Mouse (Mus musculus): ENCODE data around the gene Hpse2.
"Not testable (repeated sequence)": the region's sequence is repeated elsewhere in the genome, so short reads cannot be mapped to it uniquely, and the experiment has no call there.

Gene Hpse2

GRCm38 (mm10) chr19:43388017-43388904 is at the start of gene Hpse2:
Hpse2 (minus strand) TSS chr19:43388355.
- DNase-seq (ENCODE audit: low spot score in 2 of 2): no peak

GRCm38 (mm10) chr19:43427446-43428224 is 39.5 kb upstream of the Hpse2 start:
- no peak for DNase-seq (ENCODE audit: low spot score in 2 of 2)

DNA sequence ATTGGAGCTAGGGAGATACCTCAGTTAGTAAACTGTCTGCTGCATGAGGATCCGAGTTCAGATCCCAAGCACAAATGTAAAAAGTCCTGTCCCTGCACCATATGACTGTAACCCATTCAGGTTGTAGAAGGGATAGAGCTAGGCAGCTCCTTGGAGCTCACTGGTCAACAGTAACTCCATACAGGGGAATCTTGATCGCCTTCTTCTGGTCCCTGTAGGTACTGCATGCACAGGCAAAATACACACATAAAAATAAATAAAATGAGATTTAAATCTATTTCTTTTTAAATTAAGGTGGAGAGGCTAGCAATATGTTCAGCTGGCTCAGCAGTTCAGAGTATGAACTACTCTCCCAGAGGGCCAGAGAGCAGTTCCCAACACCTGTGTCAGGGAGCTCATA is 35.9 kb upstream of the Hpse2 start:
- no peak for DNase-seq (ENCODE audit: low spot score in 2 of 2)

GRCm38 (mm10) chr19:43420506-43420905 is 32.4 kb upstream of the Hpse2 start:
- DNase-seq (ENCODE audit: low spot score in 2 of 2): no peak

- DNase-seq (ENCODE audit: low spot score in 2 of 2): no peak
These were observed 27.4 kb upstream of the Hpse2 start for GRCm38 (mm10) chr19:43415565-43415964.

DNA sequence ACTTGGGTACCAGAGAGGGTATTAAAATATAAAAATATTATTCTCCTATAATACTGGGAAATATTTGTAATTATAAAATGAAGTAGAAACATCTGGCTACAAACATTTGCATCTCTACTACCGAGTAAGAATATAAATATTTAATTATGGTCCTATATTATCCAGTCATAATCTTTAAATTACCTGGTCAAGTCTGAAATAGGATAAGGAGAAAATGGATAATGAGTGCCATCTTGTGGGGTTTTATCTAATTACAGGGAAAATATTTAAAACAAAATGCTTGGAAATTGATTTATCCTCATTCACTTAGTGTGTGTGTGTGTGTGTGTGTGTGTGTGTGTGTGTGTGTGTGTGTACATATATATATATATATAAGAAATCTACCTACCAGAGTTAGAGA is 19.0 kb upstream of the Hpse2 start:
- DNase-seq (ENCODE audit: low spot score in 2 of 2): no peak

GRCm38 (mm10) chr19:43396327-43396726 is 8.2 kb upstream of the Hpse2 start:
- peak in 1 of 2 experiments; percentile 27 for DNase-seq (ENCODE audit: low spot score in 2 of 2)

DNA sequence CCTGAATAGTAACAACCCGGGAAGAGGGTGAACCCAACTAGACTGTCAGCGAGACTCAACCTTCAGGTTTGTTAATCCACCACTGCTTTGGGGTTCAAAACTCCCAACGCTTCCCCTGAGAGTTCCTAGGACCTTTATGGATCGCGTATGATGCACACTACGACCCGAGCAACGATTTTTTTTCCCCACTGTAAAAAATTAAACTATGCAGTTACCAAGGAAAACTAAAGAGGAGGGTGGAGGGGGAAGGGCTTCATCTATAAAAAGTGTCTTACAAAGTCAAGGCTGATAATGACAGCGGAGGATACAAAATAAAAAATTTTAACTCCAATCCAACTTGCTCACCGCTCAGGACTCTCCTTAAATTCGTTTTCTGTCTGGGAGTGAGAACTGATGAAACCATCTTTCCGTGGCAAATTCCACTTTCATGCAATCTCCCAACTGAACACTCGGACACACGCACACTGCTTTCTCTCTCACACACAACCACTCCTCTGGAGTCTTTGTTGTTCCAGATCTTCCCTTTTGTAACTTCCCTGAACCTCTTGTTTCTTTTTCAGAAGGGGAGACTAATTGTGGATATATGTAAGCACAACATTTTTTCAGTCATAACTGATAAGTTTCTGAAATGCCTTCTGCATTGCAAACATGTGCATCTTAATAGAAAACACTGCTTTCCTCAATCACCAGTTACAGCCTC is 934 bp downstream of the Hpse2 start:
- DNase-seq (ENCODE audit: low spot score in 2 of 2): no peak

DNA sequence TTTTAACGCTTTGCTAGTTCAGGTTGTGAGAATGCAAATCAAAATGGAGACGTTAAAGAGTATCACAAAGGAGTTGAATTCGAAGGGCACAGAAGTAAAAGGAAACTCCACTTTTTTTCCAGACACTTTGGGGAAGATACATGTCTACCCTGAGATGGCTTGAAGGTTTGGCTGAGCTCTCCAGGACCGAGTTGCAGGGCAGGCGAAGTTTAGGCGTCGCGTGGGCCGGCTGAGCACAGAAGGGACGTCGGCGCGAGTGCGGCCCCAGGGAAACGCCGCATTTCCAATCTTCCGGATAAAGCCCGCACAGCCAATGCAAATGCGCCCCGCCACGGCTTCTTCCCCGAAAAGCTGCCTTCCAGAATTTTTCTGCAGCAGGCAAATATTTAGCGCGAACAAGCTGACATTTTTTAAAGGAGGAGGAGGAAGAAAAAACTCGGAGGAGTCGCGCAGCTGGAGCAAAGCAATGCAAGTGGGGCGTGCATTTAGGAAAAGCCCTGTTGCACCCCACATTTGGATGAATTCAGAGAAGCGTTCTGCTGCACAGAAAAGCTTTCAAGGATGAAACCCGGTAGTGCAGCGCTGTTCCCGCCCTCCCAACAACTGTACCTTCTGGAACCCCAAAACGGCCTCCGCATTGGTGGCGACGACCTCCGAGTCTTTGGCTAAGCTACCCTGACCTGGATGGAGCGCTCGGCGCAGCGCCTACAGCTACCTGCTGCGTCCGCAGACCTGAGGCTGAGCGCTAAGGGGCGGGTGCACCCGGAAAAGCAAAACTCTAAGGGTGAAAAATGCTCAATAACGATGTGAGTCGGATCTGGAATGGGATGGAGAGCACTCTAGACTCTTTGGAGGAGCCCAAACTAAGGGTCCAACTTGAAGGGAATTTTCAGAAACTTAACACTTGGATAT is 1.9 kb downstream of the Hpse2 start:
- no peak for DNase-seq (ENCODE audit: low spot score in 2 of 2)

- no peak for DNase-seq (ENCODE audit: low spot score in 2 of 2)
These were observed 2.7 kb downstream of the Hpse2 start for GRCm38 (mm10) chr19:43385451-43385850.

GRCm38 (mm10) chr19:43384978-43385431 is 3.1 kb downstream of the Hpse2 start:
- peak in 1 of 2 experiments; percentile 4 for DNase-seq (ENCODE audit: low spot score in 2 of 2)

- no peak for DNase-seq (ENCODE audit: low spot score in 2 of 2)
These were observed 3.7 kb downstream of the Hpse2 start for GRCm38 (mm10) chr19:43384346-43384977.

GRCm38 (mm10) chr19:43358830-43359229 is 29.3 kb downstream of the Hpse2 start:
- DNase-seq (ENCODE audit: low spot score in 2 of 2): no peak

DNA sequence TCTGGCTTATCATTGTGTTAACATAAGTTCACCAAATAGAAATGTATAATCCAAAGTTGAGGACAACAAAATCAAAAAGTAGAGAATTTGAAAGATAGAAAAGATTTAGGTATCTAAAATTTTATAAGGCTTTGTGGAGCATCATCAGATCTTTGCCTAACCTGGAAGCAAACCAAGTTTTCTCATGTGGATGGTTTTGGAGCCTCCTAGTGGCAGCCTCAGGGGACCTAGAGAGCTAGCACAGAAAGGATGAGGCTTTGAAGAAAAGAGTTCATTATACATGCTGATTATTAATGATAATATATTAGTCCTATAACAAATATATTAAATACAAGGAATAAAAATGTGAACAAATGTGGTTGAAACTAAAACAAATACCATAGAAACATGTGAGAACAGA is 77.0 kb downstream of the Hpse2 start:
- no peak for DNase-seq (ENCODE audit: low spot score in 2 of 2)

GRCm38 (mm10) chr19:43306756-43307155 is 81.4 kb downstream of the Hpse2 start:
- DNase-seq (ENCODE audit: low spot score in 2 of 2): no peak

GRCm38 (mm10) chr19:43281336-43281735 is 106.8 kb downstream of the Hpse2 start:
- not testable (repeated sequence) for DNase-seq (ENCODE audit: low spot score in 2 of 2)

- no peak for DNase-seq (ENCODE audit: low spot score in 2 of 2)
These were observed 144.2 kb downstream of the Hpse2 start for GRCm38 (mm10) chr19:43243993-43244392.

GRCm38 (mm10) chr19:43231711-43232110 is 156.4 kb downstream of the Hpse2 start:
- no peak for DNase-seq (ENCODE audit: low spot score in 2 of 2)

DNA sequence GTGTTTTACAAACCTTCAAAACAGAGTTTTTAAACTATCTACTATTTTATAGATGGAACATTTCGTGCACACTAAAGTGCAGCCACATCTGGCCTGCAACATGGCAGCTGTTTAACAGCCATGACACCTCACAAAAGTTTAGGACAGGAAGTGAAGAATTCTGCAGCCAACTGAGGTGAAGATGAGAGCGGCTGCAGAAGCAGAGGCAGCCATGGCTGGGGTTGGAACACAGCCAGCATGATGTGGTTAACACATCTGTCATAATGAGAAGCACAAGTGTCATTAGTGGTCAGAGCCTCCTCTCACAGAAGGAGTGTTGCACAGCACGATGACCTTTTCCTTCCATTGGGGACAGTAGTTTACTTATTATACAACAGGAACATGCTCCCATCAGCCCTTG is 194.6 kb downstream of the Hpse2 start:
- DNase-seq (ENCODE audit: low spot score in 2 of 2): no peak

- no peak for DNase-seq (ENCODE audit: low spot score in 2 of 2)
These were observed 212.7 kb downstream of the Hpse2 start for GRCm38 (mm10) chr19:43175437-43175965.
